Mouse (Mus musculus) cerebellum, adult 11 months (tissue): ENCODE results near the gene Eps15.

Experiments used
- DNase-seq: peaks from one replicate; pipeline ENCODE4 v3.0.0; 2022

The Eps15 gene

DNA sequence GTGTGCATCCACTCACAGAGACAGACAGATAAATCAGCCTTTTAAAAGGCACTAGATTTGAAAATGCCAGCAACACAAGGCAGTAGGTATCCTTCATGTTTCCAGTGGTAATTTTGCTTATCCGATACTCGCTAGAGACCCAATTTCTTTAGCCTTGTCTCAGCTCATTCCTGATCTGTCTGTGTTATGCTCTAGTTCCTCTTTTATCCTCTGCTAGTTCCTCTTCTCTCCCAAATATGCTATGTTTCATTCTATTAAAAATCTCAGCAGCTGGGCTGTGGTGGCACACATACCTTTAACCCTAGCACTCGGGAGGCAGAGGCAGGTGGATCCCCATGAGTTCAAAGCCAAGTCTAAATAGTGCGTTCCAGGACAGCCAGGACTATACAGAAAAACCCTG lies 8.3 kb upstream of the Eps15 start:
- no peak for DNase-seq

GRCm38 (mm10) chr4:109273586-109274240 lies 6.4 kb upstream of the Eps15 start:
- DNase-seq, result no peak

GRCm38 (mm10) chr4:109280459-109281160 lies 542 bp downstream of the Eps15 start:
- DNase-seq, result peak; percentile 15

DNA sequence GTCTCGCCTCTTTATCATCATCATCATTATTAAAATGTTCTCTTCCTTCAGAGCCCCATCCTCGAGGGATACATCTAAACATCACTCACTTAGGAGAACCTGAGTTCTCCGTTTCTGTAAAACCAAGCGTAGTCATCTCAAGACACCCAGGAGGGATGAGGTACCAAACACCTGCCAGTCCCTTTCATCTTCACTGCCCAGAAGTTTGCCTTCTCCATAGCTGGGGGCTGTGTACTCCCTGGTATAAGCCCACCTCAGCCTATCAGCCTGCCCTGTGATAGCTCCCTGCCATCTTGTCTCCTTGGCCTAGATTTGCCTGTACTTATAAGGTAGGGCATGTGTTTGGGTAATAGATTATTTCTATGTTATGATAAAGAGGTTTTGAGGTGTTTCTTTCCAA lies 1.1 kb downstream of the Eps15 start:
- DNase-seq, result no peak

GRCm38 (mm10) chr4:109281946-109282345 lies 1.9 kb downstream of the Eps15 start:
- no peak for DNase-seq

GRCm38 (mm10) chr4:109294629-109295028 lies 14.6 kb downstream of the Eps15 start:
- no peak for DNase-seq

DNA sequence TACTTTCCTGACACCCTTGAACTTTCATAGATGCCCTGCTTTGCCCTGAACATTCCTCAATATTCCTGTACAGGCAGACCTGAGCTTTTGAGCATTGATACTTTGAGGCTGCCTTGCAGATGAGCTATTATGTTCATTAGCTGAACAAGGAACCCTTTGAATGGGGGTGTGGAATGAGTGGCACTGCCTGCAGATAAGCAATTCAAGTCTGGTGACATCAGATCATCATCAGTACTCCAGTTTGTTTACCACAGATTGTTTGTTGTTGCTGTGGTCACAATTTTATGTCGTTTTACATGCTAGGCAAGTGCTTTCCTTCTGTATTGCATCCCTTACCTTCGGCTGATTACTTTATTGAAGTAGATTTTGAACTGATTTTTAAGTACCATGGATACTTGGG lies 16.4 kb downstream of the Eps15 start:
- DNase-seq, result no peak

DNA sequence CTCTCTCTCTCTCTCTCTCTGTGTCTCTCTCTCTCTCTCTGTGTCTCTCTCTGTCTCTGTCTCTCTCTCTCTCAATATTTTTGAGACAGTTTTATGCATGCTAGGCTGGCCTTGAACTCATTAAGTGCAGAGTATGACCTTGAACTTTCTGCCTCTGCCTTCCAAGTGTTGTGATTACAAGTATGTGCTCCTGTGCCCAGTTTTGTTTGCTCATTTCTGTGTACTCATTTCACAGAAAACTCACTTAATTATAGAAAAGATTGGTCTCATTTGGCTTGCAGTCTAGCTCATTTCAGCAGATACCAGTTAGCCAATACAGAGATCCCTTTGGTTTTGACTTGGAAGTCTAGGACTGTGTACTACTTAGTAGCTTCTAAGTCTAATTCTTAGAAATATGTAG lies 19.1 kb downstream of the Eps15 start:
- DNase-seq, result no peak

GRCm38 (mm10) chr4:109316941-109317894 lies 37.1 kb downstream of the Eps15 start:
- DNase-seq, result no peak

DNA sequence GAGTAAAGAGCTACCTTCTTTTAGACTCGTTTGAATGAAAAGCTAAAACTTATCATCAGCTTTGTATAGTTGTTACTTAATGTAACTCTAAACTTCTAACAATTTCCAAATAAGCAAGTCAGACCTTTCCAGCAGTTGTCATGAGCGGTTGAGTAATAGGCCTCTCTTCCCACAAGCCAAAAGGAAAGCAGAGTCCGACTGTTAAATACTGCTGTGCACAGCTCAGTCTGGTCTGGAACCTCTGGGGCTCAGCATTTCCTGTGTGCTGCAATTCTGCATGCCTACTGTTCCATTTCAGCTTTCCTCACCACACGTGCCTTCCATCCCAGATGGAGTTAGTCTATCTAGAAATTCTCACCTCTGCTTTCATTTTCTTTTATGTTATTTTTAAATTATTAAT lies 56.7 kb downstream of the Eps15 start:
- no peak for DNase-seq

- no peak for DNase-seq
Measured at GRCm38 (mm10) chr4:109341222-109341621, 61.2 kb downstream of the Eps15 start.

- DNase-seq, result peak; percentile 13
Measured at GRCm38 (mm10) chr4:109342783-109343485, 62.9 kb downstream of the Eps15 start.

- peak; percentile 19 for DNase-seq
Measured at GRCm38 (mm10) chr4:109343909-109344308, 63.8 kb downstream of the Eps15 start.

GRCm38 (mm10) chr4:109378107-109378506 lies 98.0 kb downstream of the Eps15 start:
- DNase-seq, result no peak

DNA sequence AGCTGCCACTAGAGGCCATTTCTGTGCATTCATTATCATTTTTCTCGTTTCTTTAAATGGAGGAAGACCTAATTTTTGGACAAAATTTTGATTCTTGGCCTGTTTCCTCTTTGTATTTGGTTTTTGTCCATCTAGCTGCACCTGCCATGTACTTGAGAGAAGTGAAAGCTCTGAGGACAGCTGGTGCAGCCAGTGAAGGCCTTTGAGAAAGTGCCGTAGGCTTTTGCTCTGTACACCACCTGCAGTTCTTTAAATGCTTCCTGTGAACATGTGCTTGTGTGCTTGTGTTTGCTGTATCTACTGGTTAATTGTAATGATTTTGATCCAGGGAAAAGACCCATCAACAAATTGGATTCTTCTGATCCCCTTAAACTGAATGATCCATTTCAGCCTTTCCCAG lies 102.4 kb downstream of the Eps15 start:
- no peak for DNase-seq

DNA sequence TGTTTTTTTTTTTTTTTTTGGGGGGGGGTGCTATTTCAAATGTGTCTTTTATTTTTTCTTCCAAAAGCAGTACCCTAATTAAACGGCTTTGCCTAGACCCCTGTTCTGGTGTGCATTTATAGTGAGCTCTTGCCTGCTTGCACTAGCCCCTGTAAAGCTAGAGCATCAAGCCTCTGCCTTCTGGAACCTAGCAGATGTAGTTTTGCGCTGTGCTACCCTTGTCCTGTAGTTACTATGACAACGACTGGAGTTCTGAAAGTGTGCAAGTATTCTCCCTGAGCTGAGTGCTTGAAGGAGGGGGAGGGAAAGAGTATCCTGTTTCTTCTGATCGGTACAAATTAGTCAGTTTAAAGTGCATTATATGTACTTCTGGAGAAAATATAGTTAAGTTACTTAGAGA lies 105.5 kb downstream of the Eps15 start:
- DNase-seq, result no peak

- no peak for DNase-seq
Measured at GRCm38 (mm10) chr4:109393229-109393779, 113.2 kb downstream of the Eps15 start.

DNA sequence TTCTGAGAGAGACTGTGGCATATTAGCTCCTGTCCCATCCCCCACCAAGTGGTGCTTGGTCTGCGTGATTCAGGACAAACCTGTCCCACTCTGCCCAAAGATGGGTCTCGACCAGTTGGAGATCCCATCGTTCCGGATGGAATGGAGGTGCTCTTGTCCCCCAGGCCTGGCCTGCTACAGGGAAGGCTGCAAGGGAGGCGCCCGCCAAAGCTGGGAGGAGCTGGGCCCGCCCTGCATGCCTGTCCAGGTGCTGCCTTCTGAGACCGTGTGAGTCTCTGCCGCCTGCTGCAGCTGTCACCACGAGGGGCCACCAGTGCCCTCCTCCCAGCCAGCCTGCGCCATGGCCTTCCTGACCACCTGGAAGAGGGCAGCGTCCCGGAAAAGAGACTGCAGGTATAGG lies 113.8 kb downstream of the Eps15 start:
- no peak for DNase-seq

GRCm38 (mm10) chr4:109394314-109395074 lies 114.4 kb downstream of the Eps15 start:
- DNase-seq, result no peak

- DNase-seq, result no peak
Measured at GRCm38 (mm10) chr4:109400366-109400980, 120.4 kb downstream of the Eps15 start.

GRCm38 (mm10) chr4:109401176-109401689 lies 121.2 kb downstream of the Eps15 start:
- no peak for DNase-seq
